Mouse (Mus musculus) frontal cortex, adult (tissue): ENCODE data around the gene Cpsf4.
"Not testable (repeated sequence)": the region's sequence is repeated elsewhere in the genome, so short reads cannot be mapped to it uniquely, and the experiment has no call there.

Experiments used
- ATAC-seq: cut with Nextera tagmentation; 2 replicates; pipeline ENCODE4 v1.9.2; 2017; ENCODE audit warnings: mild to moderate bottlenecking, moderate library complexity, mixed read lengths; ENCODE audit not compliant: low TSS enrichment

Cpsf4 gene

GRCm38 (mm10) chr5:145166536-145167305 is at the start of gene Cpsf4, which contains the start of gene Ptcd1:
Gene Cpsf4 (plus strand): TSS chr5:145167213.
Gene Ptcd1 (minus strand): TSS chr5:145167108.
- peak; percentile 95 for ATAC-seq

- ATAC-seq, result no peak
Measured at GRCm38 (mm10) chr5:145118005-145118404, 49.0 kb upstream of the Cpsf4 start.

- no peak for ATAC-seq
Measured at GRCm38 (mm10) chr5:145118461-145118860, 48.6 kb upstream of the Cpsf4 start.

GRCm38 (mm10) chr5:145119385-145119784 is 47.6 kb upstream of the Cpsf4 start:
- ATAC-seq, result no peak

GRCm38 (mm10) chr5:145120921-145121320 is 46.1 kb upstream of the Cpsf4 start:
- no peak for ATAC-seq

- no peak for ATAC-seq
Measured at GRCm38 (mm10) chr5:145123396-145123795, 43.6 kb upstream of the Cpsf4 start.

- ATAC-seq, result no peak
Measured at GRCm38 (mm10) chr5:145126580-145126979, 40.4 kb upstream of the Cpsf4 start.

- ATAC-seq, result no peak
Measured at GRCm38 (mm10) chr5:145129124-145129523, 37.9 kb upstream of the Cpsf4 start.

GRCm38 (mm10) chr5:145129773-145130172 is 37.2 kb upstream of the Cpsf4 start:
- 0 out of 2 replicates have a peak, but pooled peaks have one; percentile 11 for ATAC-seq

- ATAC-seq, result peak; percentile 86
Measured at GRCm38 (mm10) chr5:145130191-145130590, 36.8 kb upstream of the Cpsf4 start.

- ATAC-seq, result no peak
Measured at GRCm38 (mm10) chr5:145130995-145131394, 36.0 kb upstream of the Cpsf4 start.

GRCm38 (mm10) chr5:145133275-145133674 is 33.7 kb upstream of the Cpsf4 start:
- not testable (repeated sequence) for ATAC-seq

GRCm38 (mm10) chr5:145138836-145139235 is 28.2 kb upstream of the Cpsf4 start:
- ATAC-seq, result no peak

GRCm38 (mm10) chr5:145139571-145140519 is 27.2 kb upstream of the Cpsf4 start, which contains the start of the genes Pdap1 and Bud31:
Gene Pdap1 (minus strand): TSS chr5:145140238.
Gene Bud31 (plus strand): TSS chr5:145140362.
- ATAC-seq, result peak; percentile 93

GRCm38 (mm10) chr5:145140611-145141010 is 26.4 kb upstream of the Cpsf4 start:
- no peak for ATAC-seq

GRCm38 (mm10) chr5:145147748-145148147 is 19.3 kb upstream of the Cpsf4 start:
- ATAC-seq, result no peak

- no peak for ATAC-seq
Measured at GRCm38 (mm10) chr5:145149294-145149693, 17.7 kb upstream of the Cpsf4 start.

GRCm38 (mm10) chr5:145152690-145153089 is 14.3 kb upstream of the Cpsf4 start:
- ATAC-seq, result no peak

GRCm38 (mm10) chr5:145161361-145161760 is 5.7 kb upstream of the Cpsf4 start:
- no peak for ATAC-seq

GRCm38 (mm10) chr5:145164710-145165109 is 2.3 kb upstream of the Cpsf4 start:
- 0 out of 2 replicates have a peak, but pooled peaks have one; percentile 13 for ATAC-seq

GRCm38 (mm10) chr5:145165184-145165583 is 1.8 kb upstream of the Cpsf4 start:
- no peak for ATAC-seq

- no peak for ATAC-seq
Measured at GRCm38 (mm10) chr5:145167306-145167661, 271 bp downstream of the Cpsf4 start.
